Mouse (Mus musculus): ENCODE measurements around the gene Arhgap19.

DNA sequence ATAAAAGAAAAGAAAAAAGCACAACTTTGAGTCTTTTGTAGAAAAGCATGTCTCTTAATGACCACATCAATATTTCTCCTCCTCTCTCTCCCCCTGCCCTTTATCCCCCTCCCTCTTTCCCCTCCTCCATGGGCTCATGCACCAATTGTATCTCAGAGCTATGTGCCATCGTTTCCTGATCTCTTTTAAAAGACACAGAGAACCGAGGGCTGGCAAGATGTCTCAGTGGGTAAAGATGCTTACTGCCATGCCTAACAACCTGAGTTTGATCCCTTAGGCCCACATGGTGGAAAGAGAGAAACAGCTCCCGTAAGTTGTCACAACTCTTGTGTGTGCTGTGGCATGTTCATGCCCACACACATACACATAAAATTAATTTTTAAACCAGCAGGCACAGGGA is 34.9 kb upstream of the Arhgap19 start:
- TF ChIP-seq CTCF (IDR thresholded peaks at IDR 0.05; ENCODE audit: low read depth, low read length) (no peak), EP300 (IDR thresholded peaks at IDR 0.05; ENCODE audit: insufficient read depth, low read depth, low read length) (no peak), POLR2A (IDR thresholded peaks at IDR 0.05; ENCODE audit: insufficient read depth, low read length) (no peak)
